Mouse (Mus musculus) forebrain, embryonic 13.5 days (tissue): ENCODE results near the gene Irgc1. TPM values are rescaled to one million over a fixed set of nuclear protein-coding genes. Genes with fewer than 3 reads are reported as not detected.

Source experiments
- ATAC-seq: fragments of 200-750 bp; cut with Nextera tagmentation; 2 replicates; pipeline ENCODE4 v1.8.0; 2017
- H3K27ac ChIP-seq: fragments of 300-500 bp; sonication (generic); 2 replicates; pipeline ENCODE4 v1.5.1; 2015; ENCODE audit warnings: inconsistent platforms, mild to moderate bottlenecking, moderate library complexity
- H3K27me3 ChIP-seq: fragments of 300-500 bp; sonication (generic); 2 replicates; pipeline ENCODE4 v1.6.1; 2015; ENCODE audit warnings: mild to moderate bottlenecking, inconsistent platforms
- H3K36me3 ChIP-seq: fragments of 300-500 bp; sonication (generic); 2 replicates; pipeline ENCODE4 v1.6.1; 2015; ENCODE audit warnings: mild to moderate bottlenecking, inconsistent platforms; ENCODE audit not compliant: poor library complexity, severe bottlenecking
- H3K4me1 ChIP-seq: fragments of 300-500 bp; sonication (generic); 2 replicates; pipeline ENCODE4 v1.6.1; 2015; ENCODE audit warnings: inconsistent platforms
- H3K4me2 ChIP-seq: fragments of 300-500 bp; sonication (generic); 2 replicates; pipeline ENCODE4 v1.6.1; 2015; ENCODE audit warnings: inconsistent platforms, mild to moderate bottlenecking, moderate library complexity
- H3K4me3 ChIP-seq: fragments of 300-500 bp; sonication (generic); 2 replicates; pipeline ENCODE4 v1.5.1; 2015; ENCODE audit warnings: mild to moderate bottlenecking, inconsistent platforms
- H3K9ac ChIP-seq: fragments of 300-500 bp; sonication (generic); 2 replicates; pipeline ENCODE4 v1.6.1; 2015; ENCODE audit warnings: mild to moderate bottlenecking, inconsistent platforms
- H3K9me3 ChIP-seq: fragments of 300-500 bp; sonication (generic); replicated peaks from 2 replicates; pipeline ENCODE4 v1.6.1; 2016; ENCODE audit warnings: inconsistent platforms
- WGBS: fragments of 180-500 bp; shearing (Covaris S2); methylation state at CpG from one replicate; pipeline ENCODE4 v1.1.7; 2015; 5-methylcytosine and 5-hydroxymethylcytosine counted together
- polyA plus RNA-seq: library from polyadenylated mRNA; unstranded; fragments of >200 nt; fragmentation: Nextera tagmentation; extraction: Ambion mirVana; gene quantifications from 2 replicates; pipeline ENCODE4 v1.2.1, GENCODE M21; 2015

The Irgc1 gene
- polyA plus RNA-seq, 1 experiment from 2014 or later: 0.15 TPM

DNA sequence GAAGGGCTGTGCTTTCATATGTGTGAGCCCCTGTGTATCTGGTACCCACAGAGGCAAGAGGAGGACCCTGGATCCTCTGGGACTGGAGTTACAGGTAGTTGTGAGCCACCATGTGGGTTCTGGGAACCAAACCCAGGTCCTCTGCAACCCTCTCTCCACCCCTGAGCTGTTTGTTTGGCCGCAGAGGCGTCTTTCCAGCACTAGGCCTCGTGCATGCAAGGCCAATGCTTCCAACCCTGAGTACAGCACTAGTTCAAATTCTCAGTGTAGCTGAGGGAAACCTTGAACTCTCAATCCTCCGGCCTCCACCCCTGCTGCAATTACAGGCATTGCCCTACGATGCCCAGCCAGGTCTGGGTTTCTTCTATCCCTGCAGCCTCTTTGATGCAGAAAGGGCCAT is 23.4 kb downstream of the Irgc1 start:
- Histone ChIP-seq H3K9me3 (no peaks in the 10 kb centered on the region), H3K4me2 (no peak overlapping the region), H3K36me3 (peaks cover 7% of the 10 kb centered on the region), H3K27ac (no peak overlapping the region), H3K9ac (no peak overlapping the region), H3K4me3 (no peak overlapping the region), H3K27me3 (0 out of 2 replicates have a peak, but pooled peaks cover 2% of the 10 kb centered on the region), H3K4me1 (peaks cover 5% of the 10 kb centered on the region)
- ATAC-seq: no peak
- WGBS: 82% methylated on average over 5 of the region's 5 CpGs

GRCm38 (mm10) chr7:24427168-24427567 is 24.9 kb downstream of the Irgc1 start:
- peaks cover 23% of the 10 kb centered on the region for H3K36me3 ChIP-seq
- no peaks in the 10 kb centered on the region for H3K9me3 ChIP-seq
- H3K4me3 ChIP-seq: no peak overlapping the region
- peaks cover 5% of the 10 kb centered on the region for H3K4me1 ChIP-seq
- no peaks in the 10 kb centered on the region for H3K27me3 ChIP-seq
- no peak overlapping the region for H3K9ac ChIP-seq
- WGBS: 94% methylated on average over 8 of the region's 8 CpGs
- ATAC-seq: no peak
- no peak overlapping the region for H3K4me2 ChIP-seq
- no peak overlapping the region for H3K27ac ChIP-seq

DNA sequence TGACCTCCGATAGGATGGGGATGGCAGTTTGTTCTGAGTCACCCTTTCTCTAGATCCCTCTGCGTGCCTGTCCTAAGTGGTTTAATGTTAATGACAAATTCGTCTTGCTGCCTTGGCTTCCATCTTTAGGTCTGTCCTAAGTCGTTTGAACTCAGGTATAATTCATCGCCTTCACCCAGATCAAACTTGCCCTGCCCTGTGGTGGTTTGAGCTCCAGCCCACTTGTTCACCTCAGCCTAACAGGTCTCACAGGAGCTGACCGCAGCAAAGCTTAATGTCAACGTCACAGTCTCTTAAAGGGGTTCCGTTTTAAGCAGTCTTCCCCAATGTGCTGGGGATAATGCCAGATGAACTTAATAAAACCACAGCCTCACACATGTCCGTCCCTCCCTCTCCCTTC is 26.2 kb downstream of the Irgc1 start:
- 86% methylated on average over 9 of the region's 9 CpGs for WGBS
- Histone ChIP-seq H3K27me3 (no peaks in the 10 kb centered on the region), H3K4me2 (no peak overlapping the region), H3K27ac (no peak overlapping the region), H3K4me3 (no peak overlapping the region), H3K9me3 (no peaks in the 10 kb centered on the region), H3K4me1 (peaks cover 5% of the 10 kb centered on the region), H3K36me3 (peaks cover 26% of the 10 kb centered on the region), H3K9ac (no peak overlapping the region)
- ATAC-seq: no peak

GRCm38 (mm10) chr7:24423956-24424732 is 28.0 kb downstream of the Irgc1 start:
- Histone ChIP-seq H3K4me3 (no peak overlapping the region), H3K27ac (no peak overlapping the region), H3K36me3 (peaks cover 31% of the 10 kb centered on the region), H3K4me1 (peaks cover 8% of the 10 kb centered on the region), H3K4me2 (no peak overlapping the region), H3K9ac (no peak overlapping the region), H3K27me3 (no peaks in the 10 kb centered on the region), H3K9me3 (no peaks in the 10 kb centered on the region)
- 85% methylated on average over 12 of the region's 12 CpGs for whole genome bisulfite sequencing
- no peak for ATAC-seq

DNA sequence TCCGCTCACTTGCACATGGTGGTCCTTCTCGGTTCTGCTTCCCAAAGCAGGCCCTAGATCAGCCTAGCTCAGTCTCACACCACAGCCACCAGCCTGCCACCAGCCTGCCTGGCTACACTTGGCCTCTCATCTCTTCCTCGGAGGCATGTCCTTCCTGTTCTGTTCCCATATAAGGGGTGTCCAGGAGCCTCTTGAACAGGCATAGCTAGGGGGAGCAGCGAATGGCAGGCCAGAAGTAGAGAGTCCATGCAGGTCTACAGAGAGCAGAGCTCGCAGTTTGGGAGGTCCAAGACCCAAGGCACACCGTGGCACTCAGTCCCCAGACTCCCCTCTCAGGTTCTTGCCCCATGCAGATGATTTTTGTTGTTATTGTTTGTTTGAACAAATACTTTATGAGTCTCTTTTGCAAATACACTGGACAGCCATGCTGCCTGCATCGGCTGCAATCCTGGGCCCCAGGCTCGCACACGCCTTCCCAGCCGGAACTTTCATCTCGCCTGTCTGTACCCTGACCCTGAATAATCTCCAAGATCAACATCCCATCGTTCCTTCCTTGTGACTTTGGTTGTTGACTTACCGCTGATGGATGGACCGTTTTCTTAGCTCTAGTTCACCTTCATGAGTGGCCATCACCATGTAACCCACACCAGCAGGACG is 28.9 kb downstream of the Irgc1 start:
- no peak for ATAC-seq
- Histone ChIP-seq H3K27me3 (no peaks in the 10 kb centered on the region), H3K9me3 (no peaks in the 10 kb centered on the region), H3K4me3 (no peak overlapping the region), H3K9ac (no peak overlapping the region), H3K36me3 (peaks cover 31% of the 10 kb centered on the region), H3K4me2 (no peak overlapping the region), H3K27ac (no peak overlapping the region), H3K4me1 (peaks cover 10% of the 10 kb centered on the region)
- 89% methylated on average over 15 of the region's 15 CpGs for WGBS

- Histone ChIP-seq H3K27me3 (no peaks in the 10 kb centered on the region), H3K4me1 (peaks cover 10% of the 10 kb centered on the region), H3K4me3 (no peak overlapping the region), H3K36me3 (peaks cover 32% of the 10 kb centered on the region), H3K27ac (no peak overlapping the region), H3K9ac (no peak overlapping the region), H3K4me2 (no peak overlapping the region), H3K9me3 (no peaks in the 10 kb centered on the region)
- no peak for ATAC-seq
- WGBS: 75% methylated on average over 8 of the region's 8 CpGs
Measured at GRCm38 (mm10) chr7:24422251-24422650, 29.8 kb downstream of the Irgc1 start.

DNA sequence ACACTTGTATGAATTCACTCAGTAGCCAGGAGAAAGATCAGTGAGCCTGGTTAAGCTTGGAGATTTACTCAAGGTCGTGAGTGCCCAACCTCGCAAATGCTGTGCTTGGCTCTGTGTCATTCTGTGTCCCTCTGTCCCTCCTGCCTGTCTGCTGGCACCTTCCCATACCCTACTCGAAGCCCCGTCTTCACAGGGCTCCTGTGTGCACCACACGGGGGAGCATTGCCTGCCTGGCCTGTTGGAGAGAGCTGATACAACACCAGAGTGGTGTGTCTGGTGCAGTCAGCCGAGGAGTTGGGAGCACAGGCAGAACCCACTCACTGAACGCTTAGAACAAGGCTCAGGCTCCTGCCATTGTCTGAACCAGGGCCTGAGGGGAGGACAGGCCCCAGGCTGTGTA is 30.4 kb downstream of the Irgc1 start:
- WGBS: 63% methylated on average over 7 of the region's 7 CpGs
- H3K9ac ChIP-seq: no peak overlapping the region
- H3K36me3 ChIP-seq: peaks cover 39% of the 10 kb centered on the region
- H3K9me3 ChIP-seq: no peaks in the 10 kb centered on the region
- no peak overlapping the region for H3K27ac ChIP-seq
- no peaks in the 10 kb centered on the region for H3K27me3 ChIP-seq
- H3K4me1 ChIP-seq: peaks cover 10% of the 10 kb centered on the region
- ATAC-seq: no peak
- H3K4me3 ChIP-seq: no peak overlapping the region
- H3K4me2 ChIP-seq: no peak overlapping the region

DNA sequence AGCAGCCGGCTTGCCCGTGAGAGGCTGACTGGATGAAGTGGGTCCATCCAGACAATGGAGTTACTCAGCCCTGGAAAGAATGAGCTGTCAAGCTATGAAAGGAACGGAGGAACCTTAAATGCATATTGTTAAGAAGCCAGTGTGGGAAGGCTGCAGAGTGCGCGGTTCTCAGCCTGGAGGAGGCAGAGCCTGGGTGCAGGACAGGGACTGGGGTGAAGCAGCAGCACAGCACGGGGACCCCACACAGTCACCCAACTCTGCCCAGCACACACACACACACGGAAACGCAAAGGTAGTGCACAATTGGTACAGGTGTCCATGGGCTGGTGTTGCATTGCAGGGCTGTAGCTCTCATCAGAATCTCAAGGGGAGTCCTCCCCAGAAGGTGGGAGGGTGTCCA is 32.5 kb downstream of the Irgc1 start:
- Histone ChIP-seq H3K27ac (no peak overlapping the region), H3K9me3 (no peaks in the 10 kb centered on the region), H3K4me3 (no peak overlapping the region), H3K36me3 (peaks cover 53% of the 10 kb centered on the region), H3K9ac (peak overlapping the region; percentile 47), H3K4me1 (peaks cover 10% of the 10 kb centered on the region), H3K27me3 (no peaks in the 10 kb centered on the region), H3K4me2 (no peak overlapping the region)
- WGBS: 37% methylated on average over 8 of the region's 8 CpGs
- no peak for ATAC-seq

- ATAC-seq: no peak
- H3K4me3 ChIP-seq: no peak overlapping the region
- 90% methylated on average over 7 of the region's 7 CpGs for WGBS
- 0 out of 2 replicates have a peak overlapping the region, but pooled peaks have one; percentile 12 for H3K9ac ChIP-seq
- H3K4me2 ChIP-seq: no peak overlapping the region
- H3K36me3 ChIP-seq: peaks cover 41% of the 10 kb centered on the region
- H3K4me1 ChIP-seq: peaks cover 10% of the 10 kb centered on the region
- no peak overlapping the region for H3K27ac ChIP-seq
- H3K27me3 ChIP-seq: no peaks in the 10 kb centered on the region
- H3K9me3 ChIP-seq: no peaks in the 10 kb centered on the region
Measured at GRCm38 (mm10) chr7:24415261-24415660, 36.8 kb downstream of the Irgc1 start.

GRCm38 (mm10) chr7:24413630-24414029 is 38.5 kb downstream of the Irgc1 start:
- Histone ChIP-seq H3K36me3 (peaks cover 49% of the 10 kb centered on the region), H3K27ac (no peak overlapping the region), H3K4me3 (no peak overlapping the region), H3K9ac (no peak overlapping the region), H3K27me3 (no peaks in the 10 kb centered on the region), H3K4me2 (no peak overlapping the region), H3K9me3 (no peaks in the 10 kb centered on the region), H3K4me1 (no peaks in the 10 kb centered on the region)
- ATAC-seq: no peak
- 90% methylated on average over 3 of the region's 3 CpGs for WGBS

DNA sequence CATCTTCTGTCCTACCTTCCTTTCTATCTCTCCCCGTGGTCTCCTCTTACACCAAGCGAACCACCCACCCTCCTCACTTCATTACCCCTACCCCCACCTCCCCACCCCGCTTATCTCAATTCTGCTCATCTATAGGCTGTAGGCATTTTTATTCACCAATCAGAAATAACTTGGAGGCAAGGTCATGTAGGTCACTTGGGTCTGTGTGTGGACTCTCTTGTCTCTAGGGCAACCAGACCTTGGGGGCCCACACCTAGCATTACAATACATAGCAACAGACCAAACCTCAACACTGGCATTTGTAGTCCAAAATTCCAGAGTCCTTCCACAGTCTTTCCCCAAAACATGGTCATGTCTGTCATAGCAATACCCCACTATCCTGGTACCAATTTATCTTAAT is 41.3 kb downstream of the Irgc1 start:
- 88% methylated on average over 3 of the region's 3 CpGs for WGBS

GRCm38 (mm10) chr7:24410123-24410522 is 42.0 kb downstream of the Irgc1 start:
- Histone ChIP-seq H3K4me3 (no peak overlapping the region), H3K27me3 (no peaks in the 10 kb centered on the region), H3K36me3 (peaks cover 59% of the 10 kb centered on the region), H3K27ac (no peak overlapping the region), H3K4me2 (no peak overlapping the region), H3K4me1 (peaks cover 8% of the 10 kb centered on the region), H3K9me3 (no peaks in the 10 kb centered on the region), H3K9ac (no peak overlapping the region)
- WGBS: 93% methylated on average over 6 of the region's 6 CpGs
- no peak for ATAC-seq

More for the DNA sequence above, 41.3 kb downstream of the Irgc1 start:
- no peak overlapping the region for H3K9ac ChIP-seq
- H3K27ac ChIP-seq: no peak overlapping the region
- H3K27me3 ChIP-seq: no peaks in the 10 kb centered on the region
- H3K4me1 ChIP-seq: peaks cover 8% of the 10 kb centered on the region
- H3K4me3 ChIP-seq: no peak overlapping the region
- no peak overlapping the region for H3K4me2 ChIP-seq
- peaks cover 59% of the 10 kb centered on the region for H3K36me3 ChIP-seq
- H3K9me3 ChIP-seq: no peaks in the 10 kb centered on the region
- no peak for ATAC-seq
